Comparison of ENCODE assay signal across 35 mouse cellular contexts in genomic region chr5:147267434-147267833, GRCm38 (mm10). TPM values are rescaled to one million over a fixed set of nuclear protein-coding genes. Genes with fewer than 3 reads are reported as not detected.
DNase-seq lines count a peak whose midpoint lies in the region; ATAC-seq and TF ChIP-seq lines count a peak whose summit lies in the region.
"Had no signal": no experiment of that assay in that cellular context is flagged by ENCODE, and none has a peak within 500 bp of the region (broad histone marks: within the 10 kb centered on the region; RNA-seq: fewer than 3 reads in every experiment).

No protein-coding gene starts in this region.

- H3K4me3 ChIP-seq in hindbrain, embryonic 11.5 days (ENCODE audit: low read depth, low read length): no peak overlapping the region
- H3K4me3 ChIP-seq in hindbrain, postnatal 0 days (ENCODE audit: low read length): no peak overlapping the region
- no peak overlapping the region for H3K4me3 ChIP-seq in stomach, embryonic 15.5 days (replicated peaks)
- H3K4me3 ChIP-seq in stomach, postnatal 0 days (ENCODE audit: low read depth, low read length): no peak overlapping the region
- H3K4me3 ChIP-seq in lung, postnatal 0 days (ENCODE audit: low read depth, low read length): no peak overlapping the region
- H3K4me3 ChIP-seq: forebrain, embryonic 10.5 days; forebrain, embryonic 13.5 days; heart, adult 2 months; heart, embryonic 10.5 days; heart, embryonic 13.5 days; hindbrain, embryonic 12.5 days; hindbrain, embryonic 15.5 days; intestine, embryonic 15.5 days had no signal

- H3K27me3 ChIP-seq in hindbrain, embryonic 11.5 days (ENCODE audit: control insufficient read depth, insufficient read depth, low read length): peaks cover 77% of the 10 kb centered on the region
- peaks cover 84% of the 10 kb centered on the region for H3K27me3 ChIP-seq in hindbrain, postnatal 0 days (ENCODE audit: insufficient read depth, low read length)
- peaks cover 69% of the 10 kb centered on the region for H3K27me3 ChIP-seq in stomach, embryonic 15.5 days (replicated peaks)
- H3K27me3 ChIP-seq in stomach, postnatal 0 days (ENCODE audit: control insufficient read depth, insufficient read depth, low read length): peaks cover 22% of the 10 kb centered on the region
- H3K27me3 ChIP-seq in lung, postnatal 0 days (replicated peaks; ENCODE audit: insufficient read depth, low read length): peaks cover 47% of the 10 kb centered on the region

- WGBS in hindbrain, embryonic 11.5 days: 12% methylated on average over 6 of the region's 6 CpGs
- 17% methylated on average over 6 of the region's 6 CpGs for WGBS in hindbrain, postnatal 0 days
- 13% methylated on average over 6 of the region's 6 CpGs for WGBS in stomach, embryonic 15.5 days
- WGBS in stomach, postnatal 0 days: 19% methylated on average over 6 of the region's 6 CpGs
- 14% methylated on average over 6 of the region's 6 CpGs for WGBS in lung, postnatal 0 days

- H3K36me3 ChIP-seq in hindbrain, embryonic 11.5 days (ENCODE audit: control insufficient read depth, insufficient read depth, low read length): no peaks in the 10 kb centered on the region
- H3K36me3 ChIP-seq in hindbrain, postnatal 0 days (ENCODE audit: insufficient read depth, low read length): no peaks in the 10 kb centered on the region
- H3K36me3 ChIP-seq in stomach, embryonic 15.5 days: no peaks in the 10 kb centered on the region
- H3K36me3 ChIP-seq in stomach, postnatal 0 days (ENCODE audit: control insufficient read depth, insufficient read depth, low read length): no peaks in the 10 kb centered on the region
- H3K36me3 ChIP-seq in lung, postnatal 0 days (ENCODE audit: insufficient read depth, low read length): no peaks in the 10 kb centered on the region
- H3K36me3 ChIP-seq: forebrain, embryonic 10.5 days; heart, embryonic 10.5 days; heart, embryonic 13.5 days; hindbrain, embryonic 12.5 days; hindbrain, embryonic 15.5 days; intestine, embryonic 15.5 days had no signal

- H3K27ac ChIP-seq in hindbrain, embryonic 11.5 days (ENCODE audit: low read depth, low read length): no peak overlapping the region
- no peak overlapping the region for H3K27ac ChIP-seq in hindbrain, postnatal 0 days
- peak overlapping the region; percentile 11; the same call in 1 of the 2 replicates for H3K27ac ChIP-seq in stomach, embryonic 15.5 days
- no peak overlapping the region for H3K27ac ChIP-seq in stomach, postnatal 0 days (replicated peaks)
- no peak overlapping the region for H3K27ac ChIP-seq in lung, postnatal 0 days (ENCODE audit: low read length)
- H3K27ac ChIP-seq: forebrain, embryonic 10.5 days; forebrain, embryonic 13.5 days; heart, adult 2 months; heart, embryonic 10.5 days; heart, embryonic 13.5 days; hindbrain, embryonic 12.5 days; hindbrain, embryonic 15.5 days; intestine, embryonic 15.5 days had no signal

- no peaks in the 10 kb centered on the region for H3K9me3 ChIP-seq in hindbrain, embryonic 11.5 days (ENCODE audit: control insufficient read depth, low read length)
- H3K9me3 ChIP-seq in hindbrain, postnatal 0 days (ENCODE audit: low read length): no peaks in the 10 kb centered on the region
- no peaks in the 10 kb centered on the region for H3K9me3 ChIP-seq in stomach, embryonic 15.5 days
- H3K9me3 ChIP-seq in stomach, postnatal 0 days (ENCODE audit: control insufficient read depth, low read length): no peaks in the 10 kb centered on the region
- no peaks in the 10 kb centered on the region for H3K9me3 ChIP-seq in lung, postnatal 0 days (ENCODE audit: low read length)
- H3K9me3 ChIP-seq: forebrain, embryonic 10.5 days; forebrain, embryonic 13.5 days; heart, embryonic 10.5 days; heart, embryonic 13.5 days; hindbrain, embryonic 12.5 days; hindbrain, embryonic 15.5 days; intestine, embryonic 15.5 days had no signal

- TF ChIP-seq EP300 in stomach, postnatal 0 days (optimal IDR thresholded peaks at IDR 0.05): no peak
- TF ChIP-seq EP300 in lung, postnatal 0 days (IDR thresholded peaks at IDR 0.05): no peak

- H3K9ac ChIP-seq in hindbrain, embryonic 11.5 days (ENCODE audit: low read depth, low read length): no peak overlapping the region
- H3K9ac ChIP-seq in hindbrain, postnatal 0 days (replicated peaks; ENCODE audit: low read length): no peak overlapping the region
- no peak overlapping the region for H3K9ac ChIP-seq in stomach, embryonic 15.5 days
- no peak overlapping the region for H3K9ac ChIP-seq in stomach, postnatal 0 days (ENCODE audit: low read length)
- H3K9ac ChIP-seq in lung, postnatal 0 days (replicated peaks; ENCODE audit: low read depth): no peak overlapping the region
- H3K9ac ChIP-seq: forebrain, embryonic 13.5 days; heart, embryonic 13.5 days; hindbrain, embryonic 12.5 days; hindbrain, embryonic 15.5 days; intestine, embryonic 15.5 days had no signal

- DNase-seq in hindbrain, embryonic 11.5 days (ENCODE audit: low spot score): peak; percentile 42
- DNase-seq in hindbrain, postnatal 0 days (ENCODE audit: low spot score): no peak
- DNase-seq in stomach, postnatal 0 days (ENCODE audit: low spot score): no peak
- DNase-seq in embryo, embryonic 9.5 days (ENCODE audit: extremely low spot score): peak; percentile 19
- DNase-seq in lung, postnatal 0 days (ENCODE audit: low spot score): no peak
- DNase-seq: adrenal gland, adult 8-10 months; adrenal gland, postnatal 25 days; cerebellum, adult 11-12 months; cerebellum, adult 8-10 months; cerebellum, postnatal 10 days; cerebellum, postnatal 36 days; gastrocnemius, postnatal 10 days; heart, adult 2 months; heart, postnatal 14 days; heart, postnatal 4 days had no signal

- TF ChIP-seq CTCF in hindbrain, postnatal 0 days (IDR thresholded peaks at IDR 0.05; ENCODE audit: low read depth): no peak
- TF ChIP-seq CTCF in stomach, postnatal 0 days (IDR thresholded peaks at IDR 0.05; ENCODE audit: low read depth): no peak
- TF ChIP-seq CTCF in lung, postnatal 0 days (IDR thresholded peaks at IDR 0.05): no peak

- no peak for ATAC-seq in hindbrain, embryonic 11.5 days (ENCODE audit: low FRiP score)
- ATAC-seq in hindbrain, postnatal 0 days: no peak
- no peak for ATAC-seq in stomach, embryonic 15.5 days (ENCODE audit: insufficient read depth, low FRiP score, low read depth)
- ATAC-seq in stomach, postnatal 0 days (ENCODE audit: low FRiP score, low TSS enrichment): no peak
- no peak for ATAC-seq in lung, postnatal 0 days
- ATAC-seq: activated CD4-positive, CD25-positive, alpha-beta regulatory T cell, adult 4 months; CD4-positive, CD25-positive, alpha-beta regulatory T cell, adult 4 months; forebrain, embryonic 13.5 days; forebrain, embryonic 16.5 days; intestine, embryonic 15.5 days had no signal

- H3K4me1 ChIP-seq in hindbrain, embryonic 11.5 days (replicated peaks; ENCODE audit: control insufficient read depth, insufficient read depth, low read length): peaks cover 3% of the 10 kb centered on the region; the same call in 1 of the 2 replicates
- no peaks in the 10 kb centered on the region for H3K4me1 ChIP-seq in hindbrain, postnatal 0 days (ENCODE audit: insufficient read depth, low read length)
- H3K4me1 ChIP-seq in stomach, embryonic 15.5 days: no peaks in the 10 kb centered on the region
- H3K4me1 ChIP-seq in stomach, postnatal 0 days (replicated peaks; ENCODE audit: control insufficient read depth, insufficient read depth): no peaks in the 10 kb centered on the region
- H3K4me1 ChIP-seq in lung, postnatal 0 days (ENCODE audit: insufficient read depth, low read depth, low read length): no peaks in the 10 kb centered on the region
- H3K4me1 ChIP-seq: forebrain, embryonic 13.5 days; hindbrain, embryonic 12.5 days; hindbrain, embryonic 15.5 days had no signal

- H3K4me2 ChIP-seq in hindbrain, embryonic 11.5 days (replicated peaks; ENCODE audit: low read depth, low read length): no peak overlapping the region
- H3K4me2 ChIP-seq in hindbrain, postnatal 0 days (ENCODE audit: low read depth, low read length): no peak overlapping the region
- H3K4me2 ChIP-seq in stomach, embryonic 15.5 days: no peak overlapping the region
- H3K4me2 ChIP-seq in stomach, postnatal 0 days (replicated peaks; ENCODE audit: low read depth): no peak overlapping the region
- H3K4me2 ChIP-seq in lung, postnatal 0 days (replicated peaks; ENCODE audit: low read depth, low read length): no peak overlapping the region
- H3K4me2 ChIP-seq: forebrain, embryonic 13.5 days; heart, embryonic 13.5 days; hindbrain, embryonic 12.5 days; hindbrain, embryonic 15.5 days; intestine, embryonic 15.5 days had no signal

RNA-seq across cellular contexts. Expression of gene Pdx1, which starts 2.3 kb away (rescaled TPM):
- polyA plus RNA-seq in hindbrain, embryonic 11.5 days (2014; fragmentation: Nextera tagmentation; extraction: Ambion mirVana): not detected in 2 replicates
- total RNA-seq in hindbrain, postnatal 0 days (2014; rRNA removed): not detected in 2 replicates
- polyA plus RNA-seq in hindbrain, postnatal 0 days (2015; fragmentation: Nextera tagmentation; extraction: Ambion mirVana): not detected in 2 replicates
- 10.0 and 14.0 TPM in 2 replicates for polyA plus RNA-seq in stomach, embryonic 15.5 days (2015; fragmentation: Nextera tagmentation; extraction: Ambion mirVana)
- 3.0 and 3.6 TPM in 2 replicates for polyA plus RNA-seq in stomach, postnatal 0 days (2015; fragmentation: Nextera tagmentation; extraction: Ambion mirVana)
- not detected in 2 replicates for polyA plus RNA-seq in lung, postnatal 0 days (2015; fragmentation: Nextera tagmentation; extraction: Ambion mirVana)
- total RNA-seq: adrenal gland, adult 8-10 months; adrenal gland, postnatal 25 days; gastrocnemius, adult 18-20 months; gastrocnemius, postnatal 10 days; gastrocnemius, postnatal 4 days; heart, adult 2 months; heart, postnatal 14 days; heart, postnatal 4 days; MEL had no signal
- polyA plus RNA-seq: activated CD4-positive, CD25-positive, alpha-beta regulatory T cell, adult 4 months; brain, embryonic 14.5 days; C2C12; CD4-positive, CD25-positive, alpha-beta regulatory T cell, adult 4 months; cortical plate, adult 2 months; embryonic facial prominence, embryonic 11.5 days; embryonic facial prominence, embryonic 14.5 days; forebrain, embryonic 10.5 days; forebrain, embryonic 13.5 days; forebrain, embryonic 16.5 days; heart, adult 2 months; heart, embryonic 13.5 days; heart, embryonic 16.5 days; hindbrain, embryonic 12.5 days; hindbrain, embryonic 15.5 days had no signal

RNA-seq across cellular contexts. Expression of gene Cdx2, which starts 39.6 kb away (rescaled TPM):
- polyA plus RNA-seq in hindbrain, embryonic 11.5 days (2014; fragmentation: Nextera tagmentation; extraction: Ambion mirVana): not detected in 2 replicates
- not detected in 2 replicates for total RNA-seq in hindbrain, postnatal 0 days (2014; rRNA removed)
- polyA plus RNA-seq in hindbrain, postnatal 0 days (2015; fragmentation: Nextera tagmentation; extraction: Ambion mirVana): not detected in 2 replicates
- 8.1 and 9.8 TPM in 2 replicates for polyA plus RNA-seq in stomach, embryonic 15.5 days (2015; fragmentation: Nextera tagmentation; extraction: Ambion mirVana)
- polyA plus RNA-seq in stomach, postnatal 0 days (2015; fragmentation: Nextera tagmentation; extraction: Ambion mirVana): 0.05 and 0.06 TPM in 2 replicates
- not detected in 2 replicates for polyA plus RNA-seq in lung, postnatal 0 days (2015; fragmentation: Nextera tagmentation; extraction: Ambion mirVana)
- total RNA-seq: adrenal gland, adult 8-10 months; adrenal gland, postnatal 25 days; gastrocnemius, adult 18-20 months; gastrocnemius, postnatal 10 days; gastrocnemius, postnatal 4 days; heart, adult 2 months; heart, postnatal 14 days; heart, postnatal 4 days; MEL had no signal
- polyA plus RNA-seq: activated CD4-positive, CD25-positive, alpha-beta regulatory T cell, adult 4 months; brain, embryonic 14.5 days; C2C12; CD4-positive, CD25-positive, alpha-beta regulatory T cell, adult 4 months; cortical plate, adult 2 months; embryonic facial prominence, embryonic 11.5 days; embryonic facial prominence, embryonic 14.5 days; forebrain, embryonic 10.5 days; forebrain, embryonic 13.5 days; forebrain, embryonic 16.5 days; heart, adult 2 months; heart, embryonic 10.5 days; heart, embryonic 13.5 days; hindbrain, embryonic 12.5 days; hindbrain, embryonic 15.5 days had no signal

RNA-seq across cellular contexts. Expression of gene Urad, which starts 54.8 kb away (rescaled TPM):
- not detected in 2 replicates for polyA plus RNA-seq in hindbrain, embryonic 11.5 days (2014; fragmentation: Nextera tagmentation; extraction: Ambion mirVana)
- total RNA-seq in hindbrain, postnatal 0 days (2014; rRNA removed): not detected in 2 replicates
- polyA plus RNA-seq in hindbrain, postnatal 0 days (2015; fragmentation: Nextera tagmentation; extraction: Ambion mirVana): not detected in 2 replicates
- 0.41 and 0.71 TPM in 2 replicates for polyA plus RNA-seq in stomach, embryonic 15.5 days (2015; fragmentation: Nextera tagmentation; extraction: Ambion mirVana)
- not detected in 2 replicates for polyA plus RNA-seq in stomach, postnatal 0 days (2015; fragmentation: Nextera tagmentation; extraction: Ambion mirVana)
- polyA plus RNA-seq in lung, postnatal 0 days (2015; fragmentation: Nextera tagmentation; extraction: Ambion mirVana): not detected in 2 replicates
- total RNA-seq: gastrocnemius, adult 18-20 months; gastrocnemius, postnatal 10 days; gastrocnemius, postnatal 4 days; heart, adult 2 months; heart, postnatal 14 days; heart, postnatal 4 days; MEL had no signal
- polyA plus RNA-seq: activated CD4-positive, CD25-positive, alpha-beta regulatory T cell, adult 4 months; brain, embryonic 14.5 days; C2C12; CD4-positive, CD25-positive, alpha-beta regulatory T cell, adult 4 months; cortical plate, adult 2 months; embryonic facial prominence, embryonic 11.5 days; embryonic facial prominence, embryonic 14.5 days; forebrain, embryonic 10.5 days; forebrain, embryonic 13.5 days; forebrain, embryonic 16.5 days; heart, adult 2 months; heart, embryonic 10.5 days; heart, embryonic 13.5 days; heart, embryonic 16.5 days; hindbrain, embryonic 12.5 days; hindbrain, embryonic 15.5 days had no signal

Comparison
In these comparisons a context has a peak if more than half of its experiments do, and no peak if none do; other contexts are left out.
1. DNase-seq: peak in hindbrain, embryonic 11.5 days (single experiment) and embryo, embryonic 9.5 days (single experiment); none in hindbrain, postnatal 0 days (single experiment), stomach, postnatal 0 days (single experiment) and lung, postnatal 0 days (single experiment).